Mouse (Mus musculus): ENCODE results near the gene Tmem150a.

DNA sequence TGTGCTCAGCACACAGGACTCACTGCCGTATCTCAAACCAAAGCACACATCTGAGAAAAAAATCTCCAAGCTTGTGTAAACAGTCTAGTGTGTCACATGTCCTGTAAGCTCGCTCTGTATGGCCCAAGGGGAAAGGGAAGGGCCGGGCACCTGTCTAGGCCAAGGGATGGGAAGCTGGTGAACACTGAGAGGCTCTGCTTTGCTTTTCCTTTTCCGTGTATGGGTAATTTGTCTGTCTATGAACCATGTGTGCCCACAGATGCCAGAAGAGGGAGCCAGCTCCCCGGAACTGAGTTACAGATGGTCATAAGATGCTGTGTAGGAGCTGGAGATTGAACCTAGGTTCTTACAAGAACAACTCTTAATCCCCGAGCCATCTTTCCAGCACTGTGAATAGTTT, 29.0 kb upstream of the Tmem150a start:
- no peak for TF ChIP-seq CTCF (IDR thresholded peaks at IDR 0.05; ENCODE audit: low read depth, low read length)
- no peak for TF ChIP-seq POLR2A (IDR thresholded peaks at IDR 0.05; ENCODE audit: borderline replicate concordance, low read depth, low read length)
